Mouse (Mus musculus) ovary, adult 18-20 months (tissue): ENCODE results near the gene Ccl19.
"Not testable (repeated sequence)": the region's sequence is repeated elsewhere in the genome, so short reads cannot be mapped to it uniquely, and the experiment has no call there.

Experiments used
- DNase-seq: peaks from one replicate; pipeline ENCODE4 v3.0.0; 2022; ENCODE audit warnings: low spot score, mixed read lengths

Gene Ccl19

GRCm38 (mm10) chr4:42756477-42756876 lies at the start of gene Ccl19:
Gene Ccl19, minus strand, starts transcription at chr4:42756577.
- DNase-seq, result not testable (repeated sequence)

GRCm38 (mm10) chr4:42773893-42774292 lies 17.5 kb upstream of the Ccl19 start, which contains the start of gene Ccl21a:
Gene Ccl21a, minus strand, starts transcription at chr4:42773993.
- DNase-seq, result not testable (repeated sequence)

GRCm38 (mm10) chr4:42735245-42735644 lies 21.1 kb downstream of the Ccl19 start, which contains the start of gene 4930578G10Rik:
Gene 4930578G10Rik, plus strand, starts transcription at chr4:42735545.
- not testable (repeated sequence) for DNase-seq
